Mouse (Mus musculus): ENCODE measurements around the gene Thada. TPM values are rescaled to one million over a fixed set of nuclear protein-coding genes. Genes with fewer than 3 reads are reported as not detected.
"Not testable (repeated sequence)": the region's sequence is repeated elsewhere in the genome, so short reads cannot be mapped to it uniquely, and the experiment has no call there.

The Thada gene
- total RNA-seq, 4 experiments from 2014 or later, result 8.1 to 8.9 (median 8.6) TPM

DNA sequence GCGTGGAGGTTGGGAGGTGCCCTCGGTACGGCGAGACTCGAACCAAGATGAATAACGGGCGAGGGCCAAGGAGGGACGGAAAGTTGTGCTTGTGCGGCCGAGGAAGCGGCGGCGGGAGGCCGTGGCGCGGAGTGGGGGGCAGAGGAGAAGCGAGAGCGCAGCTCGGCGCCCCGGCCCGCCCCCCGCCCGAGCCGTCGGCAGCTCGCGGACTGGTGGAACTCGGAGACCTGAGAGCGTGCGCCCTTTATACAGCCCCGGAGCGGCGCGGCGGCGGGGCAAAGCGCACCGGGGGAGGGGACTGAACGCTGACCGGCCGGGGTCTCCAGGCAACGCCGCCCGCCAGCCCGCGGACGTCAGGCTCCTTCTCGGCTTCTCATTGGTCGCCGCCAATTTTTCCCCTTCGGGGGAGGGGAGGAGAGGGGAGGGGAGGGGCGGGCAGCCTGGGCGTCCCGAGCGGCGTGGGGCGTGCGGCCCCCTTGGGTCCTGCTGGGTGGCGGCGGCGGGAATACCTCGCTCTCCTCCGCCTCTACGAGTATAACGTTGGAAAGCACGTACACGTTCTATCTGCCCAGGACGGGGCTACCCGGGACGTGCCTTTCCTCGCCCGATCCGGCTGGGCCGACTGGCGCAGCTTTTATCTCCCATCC lies 278.2 kb downstream of the Thada start, which contains the start of gene Zfp36l2:
TSS of gene Zfp36l2 (minus strand) at position 221 of the 647 bp plus-strand sequence.
- DNase-seq (ENCODE audit: low spot score), result peak; percentile 95

DNA sequence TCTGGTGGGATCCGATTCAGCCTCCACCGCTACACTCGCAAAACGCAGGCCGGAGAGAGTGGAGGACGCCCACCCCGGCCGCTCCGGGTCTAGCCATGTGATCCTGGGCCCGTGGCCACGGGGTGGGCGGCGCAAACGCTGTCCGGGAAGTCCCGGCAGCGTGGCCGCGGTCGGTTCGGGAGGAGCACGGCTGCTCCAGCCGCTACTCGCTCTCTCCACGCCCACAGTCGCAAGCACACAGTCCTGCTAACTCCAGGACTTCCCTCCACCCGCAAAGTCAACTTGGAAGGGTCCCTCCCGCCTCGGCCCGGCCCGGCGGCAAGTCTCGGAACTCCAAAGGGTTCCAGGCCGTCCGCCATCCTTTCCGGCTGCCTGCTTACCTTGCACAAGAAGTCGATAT lies 278.7 kb downstream of the Thada start:
- not testable (repeated sequence) for DNase-seq (ENCODE audit: low spot score)

DNA sequence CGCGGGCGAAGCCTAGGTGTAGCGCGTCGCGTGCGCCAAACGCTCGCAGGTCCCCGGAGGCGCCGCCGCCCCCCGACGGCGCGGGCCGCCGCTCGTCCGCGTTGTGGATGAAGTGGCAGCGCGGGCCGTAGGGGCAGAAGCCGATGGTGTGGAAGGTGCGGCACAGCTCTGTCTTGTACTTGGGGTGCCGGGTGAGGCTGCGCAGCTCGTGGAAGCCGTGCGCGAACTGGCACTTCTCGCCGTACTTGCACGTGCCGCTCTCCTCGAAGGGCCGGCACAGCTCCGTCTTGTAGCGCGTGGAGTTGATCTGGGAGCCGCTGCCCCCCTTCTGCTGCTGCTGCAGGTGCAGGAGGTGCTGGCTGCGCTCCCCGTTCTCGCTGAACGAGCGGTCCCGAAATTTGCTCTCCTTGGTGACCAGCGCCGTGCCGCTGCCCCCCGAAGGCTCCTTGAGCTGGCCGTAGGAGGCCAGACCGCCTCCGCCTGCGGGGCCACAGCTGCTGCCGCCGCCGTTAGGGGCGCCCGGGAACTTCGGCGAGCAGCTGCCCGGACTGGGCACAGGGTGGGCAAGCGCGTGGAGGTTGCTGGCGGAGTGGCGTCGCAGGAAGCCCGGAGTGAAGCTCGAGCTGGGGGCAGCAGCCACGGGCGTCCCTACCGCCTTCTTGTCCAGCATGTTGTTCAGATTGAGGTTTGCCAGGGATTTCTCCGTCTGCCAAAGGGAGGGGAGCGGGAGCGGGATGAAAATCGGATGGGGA lies 279.4 kb downstream of the Thada start:
- DNase-seq (ENCODE audit: low spot score), result peak; percentile 52

DNA sequence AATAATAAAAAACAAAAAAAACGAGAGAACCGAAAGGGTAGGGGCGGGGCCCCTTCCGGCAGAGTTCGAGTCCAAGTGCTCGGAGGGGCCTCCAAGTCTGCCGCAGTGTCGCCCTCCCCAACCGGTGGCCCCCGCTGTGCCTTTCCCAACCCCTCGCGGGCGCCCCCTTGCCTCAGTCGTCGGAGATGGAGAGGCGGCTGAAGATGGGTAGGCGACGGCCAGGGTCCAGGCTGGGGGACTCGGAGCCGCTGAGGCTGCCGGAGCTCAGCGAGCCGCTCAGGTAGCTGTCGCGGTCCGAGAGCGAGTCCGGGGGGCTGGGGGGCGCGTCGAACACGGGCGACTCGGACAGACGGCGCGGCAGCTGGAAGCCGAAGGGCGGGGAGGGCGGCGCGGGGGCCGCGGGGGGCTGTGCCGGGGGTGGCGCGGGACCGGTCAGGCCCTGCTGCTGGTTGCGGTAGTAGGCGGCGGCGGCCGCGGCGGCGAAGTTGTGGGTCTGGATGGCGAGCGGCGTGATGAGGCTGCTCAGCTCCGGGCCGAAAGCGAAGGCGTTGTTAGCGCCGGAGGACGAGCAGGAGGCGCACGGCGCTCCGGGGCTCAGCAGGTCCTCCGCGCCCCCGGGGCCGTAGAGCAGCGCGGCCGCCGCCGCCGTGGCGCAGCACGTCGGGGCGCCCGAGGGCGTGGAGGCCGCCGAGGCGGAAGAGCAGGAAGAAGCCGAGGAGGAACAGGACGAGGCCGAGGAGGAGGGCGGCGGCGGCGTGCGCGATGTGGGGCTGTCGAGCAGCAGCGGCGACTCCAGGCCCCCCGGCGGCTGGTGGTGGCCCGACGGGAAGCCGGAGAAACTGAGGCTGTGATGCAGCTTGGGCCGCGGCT lies 280.2 kb downstream of the Thada start:
- no peak for DNase-seq (ENCODE audit: low spot score)

DNA sequence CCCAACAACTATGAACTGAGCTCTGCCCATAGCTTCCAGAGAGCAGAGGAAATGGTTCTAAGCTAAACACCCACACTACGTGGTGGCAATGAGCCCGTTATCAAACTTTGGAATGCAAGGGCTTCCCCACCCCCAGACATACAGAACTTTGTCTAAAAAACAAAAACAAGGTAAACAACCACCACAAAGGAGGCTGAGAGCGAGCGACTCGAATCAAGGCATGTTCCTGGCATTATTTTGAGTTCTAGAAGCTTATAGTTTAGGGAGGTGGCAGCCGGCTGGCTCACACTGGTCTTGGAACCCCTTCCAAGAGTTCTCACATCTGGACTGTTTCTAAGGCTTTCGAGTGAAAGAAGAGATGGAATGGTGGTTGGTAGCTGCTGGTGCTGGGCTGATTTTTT lies 281.0 kb downstream of the Thada start:
- no peak for DNase-seq (ENCODE audit: low spot score)

DNA sequence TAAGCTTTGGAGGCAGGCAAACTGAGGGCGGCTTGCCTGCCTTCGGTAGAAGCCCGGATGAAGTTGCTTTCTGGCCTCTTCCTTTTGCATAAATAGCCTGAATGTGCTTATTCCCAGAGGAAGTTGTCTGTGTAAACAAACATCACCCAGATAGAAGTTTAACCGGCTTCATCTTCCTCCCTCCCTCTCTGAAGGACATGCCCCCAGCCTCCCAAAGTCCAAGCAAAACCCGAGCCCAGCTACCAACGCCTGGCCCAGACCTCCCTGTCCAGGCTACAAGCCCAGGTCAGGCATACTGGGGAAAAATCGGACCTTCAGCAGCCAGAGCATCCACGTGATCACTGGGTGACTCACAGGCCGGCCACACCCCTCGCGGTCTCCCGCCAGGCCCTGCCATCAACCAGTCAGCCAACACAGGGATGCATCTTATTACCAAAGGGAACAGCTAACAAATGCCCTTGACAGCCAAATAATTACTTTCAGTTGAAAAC lies 282.7 kb downstream of the Thada start:
- DNase-seq (ENCODE audit: low spot score), result peak; percentile 94

DNA sequence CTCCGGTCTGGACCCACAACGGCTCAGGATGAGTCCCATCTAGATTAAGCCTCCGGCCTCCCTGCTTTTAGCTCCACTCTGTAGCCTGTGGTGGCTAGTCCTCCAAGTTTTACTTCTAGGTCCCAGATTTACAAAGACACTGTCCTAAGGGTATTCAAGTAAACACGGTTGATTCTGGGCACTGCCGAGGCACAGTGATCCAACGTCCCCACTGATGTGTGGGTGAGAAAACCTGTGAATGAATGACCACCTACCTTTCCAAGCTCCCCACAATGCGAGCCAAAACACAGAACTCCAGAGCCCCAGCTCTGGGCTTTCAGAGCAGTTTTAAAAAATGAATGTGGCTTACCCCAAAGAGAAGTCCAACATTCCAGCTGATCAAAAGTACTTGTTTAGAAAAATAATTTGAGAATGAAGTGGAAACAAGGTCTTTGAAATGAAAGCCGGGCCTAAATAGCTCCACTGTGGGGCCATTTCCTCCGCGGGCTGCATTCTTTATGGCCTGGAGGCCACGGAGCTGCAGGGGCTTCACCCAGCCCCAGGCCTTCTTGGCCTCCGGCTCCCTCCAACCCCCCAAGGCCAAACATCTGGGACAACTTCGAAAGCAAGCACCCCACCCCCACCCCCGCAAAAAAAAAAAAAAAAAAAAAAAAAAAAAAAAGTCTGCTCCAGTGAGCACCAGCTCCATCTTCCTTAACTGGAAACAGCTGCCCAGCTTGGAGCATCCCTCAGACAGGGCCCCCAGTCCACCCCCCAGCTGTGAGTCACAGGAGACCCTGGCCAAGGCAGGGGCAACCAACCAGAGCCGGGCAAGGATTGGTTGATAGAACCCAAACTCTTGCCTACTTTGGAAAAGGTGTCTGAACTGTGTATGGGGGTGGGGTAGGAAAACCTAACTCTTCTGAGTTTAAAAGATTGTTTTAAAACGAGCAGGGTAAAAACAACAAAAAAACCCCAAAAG lies 283.4 kb downstream of the Thada start:
- no peak for DNase-seq (ENCODE audit: low spot score)

DNA sequence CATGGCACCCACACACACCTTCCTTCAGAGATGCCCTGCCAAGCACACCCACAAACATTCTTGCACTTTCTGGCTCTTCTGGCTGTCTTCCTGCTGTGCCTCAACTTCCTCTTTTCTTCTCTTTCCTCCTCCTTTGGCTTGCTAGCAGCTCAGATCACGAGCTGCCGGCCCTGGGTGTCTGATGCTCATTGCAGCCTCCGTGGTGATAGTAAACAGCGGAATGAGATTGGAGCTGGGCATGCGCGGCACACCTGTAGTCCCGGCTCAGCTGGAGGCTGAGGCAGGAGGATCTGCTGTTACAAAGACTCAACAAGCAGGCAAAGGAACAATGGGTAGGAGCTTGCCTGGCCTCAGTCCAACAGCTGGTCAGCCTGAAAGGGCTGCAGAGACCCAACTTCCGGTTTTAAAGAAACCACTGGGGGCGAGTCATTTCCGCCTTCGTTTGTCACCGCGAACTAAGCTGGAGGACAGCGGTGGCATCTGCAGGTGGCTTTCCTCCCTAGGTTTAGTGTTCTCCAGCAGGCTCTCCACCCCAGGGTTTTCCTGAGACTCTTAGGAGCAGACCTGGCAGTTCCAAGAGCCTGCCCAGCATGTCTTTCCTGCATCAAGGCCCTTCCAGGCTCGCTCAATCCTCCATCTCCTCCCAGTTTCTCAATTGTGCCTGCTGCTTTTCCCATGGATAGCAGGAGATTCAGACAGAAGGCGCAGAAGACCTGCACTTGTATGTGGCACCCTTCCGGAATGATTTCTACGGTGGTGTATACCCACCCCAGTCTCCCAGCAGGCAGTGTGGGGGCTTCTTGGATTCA lies 284.3 kb downstream of the Thada start:
- DNase-seq (ENCODE audit: low spot score), result peak; percentile 59

DNA sequence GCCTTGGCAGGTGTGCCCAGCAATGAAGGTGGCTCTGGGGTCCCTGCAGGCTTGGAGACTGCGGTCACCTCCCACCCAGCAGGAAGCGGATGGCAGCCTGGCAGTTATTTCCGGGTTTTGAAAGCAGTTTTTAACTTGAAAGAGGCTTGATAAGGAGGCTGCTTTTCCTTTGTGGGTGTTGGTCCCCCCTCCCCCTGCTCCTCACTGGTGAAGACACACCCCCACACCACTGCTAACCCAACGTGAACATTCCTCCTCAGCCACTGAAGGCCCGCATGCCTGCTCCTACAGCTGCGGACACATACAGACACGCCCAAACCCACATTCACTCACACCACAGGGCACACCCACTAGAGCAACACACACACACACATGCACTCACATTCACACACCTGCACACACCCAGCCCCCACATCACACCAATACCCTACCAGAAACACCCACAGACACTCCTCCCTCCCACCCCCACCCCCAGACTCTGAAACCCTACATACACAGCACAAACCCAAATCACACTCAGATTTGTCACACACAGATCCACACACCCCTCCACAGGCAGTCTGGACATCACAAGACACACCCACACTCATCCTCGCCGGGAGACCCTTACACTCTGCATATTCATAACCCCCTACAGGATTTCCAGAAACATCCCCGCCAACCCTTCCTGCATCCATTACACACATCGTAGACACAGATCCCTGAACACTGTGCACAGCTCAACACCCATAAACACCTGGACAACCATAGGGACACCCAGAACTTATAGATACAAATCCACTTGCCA lies 285.1 kb downstream of the Thada start:
- DNase-seq (ENCODE audit: low spot score), result no peak

DNA sequence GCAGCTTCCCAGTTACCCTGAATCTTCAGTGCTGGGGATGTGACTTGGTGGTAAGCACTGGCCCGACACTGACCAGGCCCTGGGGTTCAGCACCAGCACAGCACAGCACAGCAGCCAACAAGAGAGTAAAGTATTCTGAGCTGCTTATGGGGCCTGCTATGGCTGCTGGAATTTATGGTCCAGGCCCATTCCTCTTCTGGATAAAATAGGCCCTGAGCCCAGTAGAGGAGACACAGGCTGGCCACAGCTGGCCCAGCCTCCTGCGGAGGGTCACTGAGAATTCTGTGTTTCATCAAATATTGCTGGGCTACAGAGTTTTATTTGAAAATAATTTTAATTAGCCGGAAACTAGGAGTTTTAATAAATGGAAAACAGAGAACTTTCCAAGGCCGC lies 286.0 kb downstream of the Thada start:
- DNase-seq (ENCODE audit: low spot score), result no peak

DNA sequence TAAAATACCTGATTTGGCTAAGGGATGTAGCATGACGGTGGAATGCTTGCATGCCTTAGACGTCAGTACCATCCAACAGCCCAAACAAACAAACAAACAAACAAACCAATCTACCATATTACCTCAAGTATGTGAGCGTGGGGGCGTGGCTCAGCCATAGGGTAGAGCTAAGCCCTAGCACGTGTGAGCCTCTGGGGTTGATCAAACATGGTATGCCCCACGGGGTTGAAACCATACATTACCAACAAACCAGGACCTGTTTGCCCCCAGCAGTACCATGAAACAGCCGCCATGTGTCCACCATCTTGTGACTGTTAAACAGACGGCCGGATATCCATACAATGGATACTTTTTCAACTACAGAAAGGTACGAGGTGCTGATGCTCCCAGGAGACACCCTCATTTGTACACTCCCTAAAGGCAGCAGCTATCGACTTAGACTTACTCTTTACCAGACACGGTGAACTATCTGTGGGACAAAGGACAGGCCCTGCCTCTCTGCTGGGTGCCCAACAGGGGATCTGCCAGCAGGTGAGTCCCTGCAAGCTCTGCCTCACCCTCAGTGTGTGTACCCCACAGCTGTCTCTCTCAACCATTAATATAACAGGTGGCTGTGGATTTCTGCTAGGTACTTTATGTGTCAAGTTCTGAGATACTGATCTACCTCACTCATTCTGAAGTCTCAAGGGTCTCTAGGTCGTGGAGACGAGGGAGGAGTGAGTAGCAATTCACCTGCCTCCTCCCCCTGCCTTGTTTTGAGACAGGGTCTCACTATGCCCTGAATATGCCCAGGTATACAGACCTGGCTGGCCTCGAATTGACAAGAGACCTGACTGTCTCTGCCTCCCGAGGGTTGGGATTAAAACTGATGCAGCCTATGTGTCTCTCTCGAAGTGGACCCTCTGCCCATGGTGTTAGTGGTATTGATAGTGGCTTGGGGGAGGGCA lies 286.7 kb downstream of the Thada start:
- DNase-seq (ENCODE audit: low spot score), result no peak

DNA sequence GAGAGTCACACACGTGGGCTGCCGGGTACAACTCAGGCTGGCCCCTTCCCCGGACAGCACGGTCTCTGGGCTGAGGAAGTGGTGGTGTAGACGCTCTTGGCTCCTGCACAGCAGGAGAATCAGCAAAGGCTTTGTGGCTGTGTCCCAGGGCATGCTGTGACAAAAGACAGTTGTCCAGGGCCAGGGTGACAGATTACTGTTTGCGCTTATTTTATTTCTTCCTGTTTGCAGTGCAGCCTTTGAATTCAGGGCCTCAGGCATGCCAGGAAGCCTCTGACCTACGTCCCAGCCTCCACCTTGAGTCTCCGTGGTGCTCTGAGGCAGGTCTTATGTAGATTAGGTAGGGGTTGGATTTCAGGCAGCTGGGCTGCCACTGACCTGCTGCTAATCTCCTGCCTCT lies 288.5 kb downstream of the Thada start:
- DNase-seq (ENCODE audit: low spot score), result no peak

DNA sequence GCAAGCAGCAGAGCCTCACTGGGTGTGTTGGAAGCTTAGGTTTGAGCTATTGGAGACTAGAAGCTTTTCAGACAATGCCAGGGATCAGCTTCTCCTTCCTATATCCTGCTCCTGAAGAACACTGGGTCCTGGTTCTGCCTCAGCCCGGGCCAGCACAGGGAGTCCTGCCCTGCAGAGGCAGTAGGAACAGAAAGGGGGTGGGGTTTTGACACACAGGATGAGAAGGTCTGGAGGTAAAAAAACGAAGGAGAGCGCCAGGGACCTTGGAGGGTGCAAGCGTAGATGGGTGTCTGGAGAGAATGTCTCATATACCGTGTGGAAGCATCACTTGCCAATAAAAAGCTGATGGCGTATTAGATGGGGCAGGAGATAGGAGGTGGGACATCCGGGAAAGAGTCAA lies 289.6 kb downstream of the Thada start:
- no peak for DNase-seq (ENCODE audit: low spot score)

DNA sequence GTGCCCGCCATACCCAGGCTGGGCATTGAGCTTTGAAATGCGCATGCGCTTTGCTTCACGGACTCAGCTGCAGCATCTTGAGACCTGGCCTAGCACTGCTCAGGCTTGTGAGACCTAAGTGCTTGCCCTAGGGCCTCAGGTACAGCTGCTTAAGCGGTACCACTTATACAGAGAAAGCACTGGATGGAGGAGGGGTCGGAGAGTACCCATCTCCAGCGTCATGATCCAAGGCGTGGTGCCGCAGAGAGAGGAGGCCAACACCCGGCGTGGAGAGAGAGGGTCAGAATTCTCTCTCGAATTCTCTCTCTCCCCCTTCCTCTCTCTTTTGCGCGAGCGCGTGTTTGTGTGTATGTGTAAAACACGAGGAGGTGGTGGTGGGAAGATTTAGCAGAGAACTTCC lies 290.8 kb downstream of the Thada start:
- DNase-seq (ENCODE audit: low spot score), result no peak

DNA sequence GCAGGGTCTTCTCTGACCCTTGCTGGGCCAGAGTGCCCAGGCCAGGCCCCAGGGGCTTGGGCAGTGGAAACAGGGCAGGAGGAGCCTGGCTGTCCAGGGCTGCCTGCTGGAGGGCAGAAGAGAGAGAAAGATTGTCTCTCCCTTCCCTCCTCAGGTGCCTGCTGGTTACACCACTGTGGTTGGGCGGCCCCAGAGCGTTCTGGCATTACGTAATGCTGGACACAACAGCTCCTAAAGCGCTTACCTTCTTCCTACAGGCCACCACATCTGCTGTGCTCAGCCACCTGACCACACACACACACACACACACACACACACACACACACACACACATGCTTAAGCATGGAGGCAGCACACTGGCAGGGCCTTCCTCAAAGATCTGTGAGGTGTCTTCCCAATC lies 298.6 kb downstream of the Thada start:
- DNase-seq (ENCODE audit: low spot score), result no peak

DNA sequence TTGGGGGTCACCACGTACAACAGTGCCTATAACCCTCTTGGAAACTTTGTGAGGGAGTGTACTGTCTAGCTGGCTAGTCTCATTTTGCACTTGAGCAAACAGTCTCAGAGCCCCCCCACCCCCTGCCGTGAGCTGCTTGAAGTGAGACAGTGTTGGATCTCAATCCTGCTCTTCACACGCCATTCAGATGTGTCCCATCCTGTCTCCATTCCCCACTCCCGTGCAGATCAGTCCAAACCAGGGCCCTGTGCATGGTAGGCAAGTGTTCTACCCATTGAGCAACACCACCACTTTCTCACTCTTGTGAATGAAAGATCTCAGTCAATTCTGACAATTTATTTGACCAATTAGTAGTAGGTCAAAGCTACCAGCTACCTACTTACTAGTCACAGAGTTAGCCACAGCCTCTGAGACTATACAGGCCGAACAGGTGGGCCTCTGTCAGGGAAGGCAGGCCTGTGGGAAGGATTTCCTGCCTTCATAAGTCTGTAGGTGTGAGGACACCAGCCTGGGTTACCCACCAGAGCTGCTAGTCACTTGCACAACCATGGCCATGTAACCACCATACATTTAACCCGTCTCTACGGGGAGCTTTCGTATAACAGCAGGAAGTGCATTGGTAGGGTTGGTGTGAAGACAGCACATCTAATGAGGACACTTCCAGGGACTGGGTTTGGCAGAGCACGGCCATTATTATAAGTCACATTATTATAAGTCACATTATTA lies 299.7 kb downstream of the Thada start:
- no peak for DNase-seq (ENCODE audit: low spot score)

DNA sequence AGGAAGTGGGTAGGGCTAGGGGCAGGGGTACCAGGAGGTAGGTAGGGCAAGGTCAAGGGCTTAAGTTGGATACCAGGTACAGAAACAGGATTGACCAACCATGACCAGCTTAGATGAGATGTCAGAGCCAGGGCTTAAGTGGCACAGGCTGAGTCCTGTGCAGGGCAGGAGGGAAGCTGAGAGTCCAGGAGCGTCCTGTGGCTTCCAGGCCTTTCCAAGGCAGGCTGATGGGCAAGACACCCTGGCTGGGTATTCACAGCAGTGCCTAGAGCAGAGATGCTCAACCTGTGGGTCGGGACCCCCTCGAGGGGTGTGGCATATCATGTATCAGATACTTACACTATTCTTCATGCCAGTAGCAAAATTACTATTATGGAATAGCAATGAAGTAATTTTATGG lies 300.3 kb downstream of the Thada start:
- no peak for DNase-seq (ENCODE audit: low spot score)

DNA sequence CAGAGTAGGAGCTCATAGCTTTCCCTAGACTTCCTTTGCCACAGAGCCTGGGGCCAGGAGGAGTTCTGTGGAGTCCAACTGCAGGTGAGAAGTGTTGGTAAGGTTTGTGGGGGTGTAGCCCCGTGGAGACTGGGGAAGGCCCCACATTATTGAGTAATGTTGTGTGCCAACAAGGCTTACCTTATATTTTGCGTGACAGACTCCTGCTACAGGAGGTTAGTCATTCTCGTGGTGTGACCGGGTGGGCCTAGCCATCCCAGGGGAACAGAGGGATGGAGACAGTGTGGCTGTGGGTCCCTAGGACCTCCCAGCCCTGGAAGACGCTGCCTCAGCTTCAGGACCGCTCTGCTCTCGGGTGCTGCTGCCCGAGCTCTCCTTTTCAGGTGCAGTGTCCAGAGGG lies 301.9 kb downstream of the Thada start:
- DNase-seq (ENCODE audit: low spot score), result no peak

All from heart, adult 8-10 months (tissue).